Mouse (Mus musculus) E14TG2a.4 (cell line): ENCODE measurements around the gene Alcam.

Experiments
- CTCF ChIP-seq: conservative IDR thresholded peaks from 2 replicates; pipeline ENCODE4 v1.5.1; 2014; ENCODE audit warnings: low read length
- NANOG ChIP-seq: IDR thresholded peaks from 2 replicates; pipeline ENCODE4 v1.6.1; 2014; ENCODE audit warnings: borderline replicate concordance, low read length, mixed read lengths
- POU5F1 ChIP-seq: IDR thresholded peaks from 2 replicates; pipeline ENCODE4 v1.6.1; 2014; ENCODE audit warnings: low read length, borderline replicate concordance

DNA sequence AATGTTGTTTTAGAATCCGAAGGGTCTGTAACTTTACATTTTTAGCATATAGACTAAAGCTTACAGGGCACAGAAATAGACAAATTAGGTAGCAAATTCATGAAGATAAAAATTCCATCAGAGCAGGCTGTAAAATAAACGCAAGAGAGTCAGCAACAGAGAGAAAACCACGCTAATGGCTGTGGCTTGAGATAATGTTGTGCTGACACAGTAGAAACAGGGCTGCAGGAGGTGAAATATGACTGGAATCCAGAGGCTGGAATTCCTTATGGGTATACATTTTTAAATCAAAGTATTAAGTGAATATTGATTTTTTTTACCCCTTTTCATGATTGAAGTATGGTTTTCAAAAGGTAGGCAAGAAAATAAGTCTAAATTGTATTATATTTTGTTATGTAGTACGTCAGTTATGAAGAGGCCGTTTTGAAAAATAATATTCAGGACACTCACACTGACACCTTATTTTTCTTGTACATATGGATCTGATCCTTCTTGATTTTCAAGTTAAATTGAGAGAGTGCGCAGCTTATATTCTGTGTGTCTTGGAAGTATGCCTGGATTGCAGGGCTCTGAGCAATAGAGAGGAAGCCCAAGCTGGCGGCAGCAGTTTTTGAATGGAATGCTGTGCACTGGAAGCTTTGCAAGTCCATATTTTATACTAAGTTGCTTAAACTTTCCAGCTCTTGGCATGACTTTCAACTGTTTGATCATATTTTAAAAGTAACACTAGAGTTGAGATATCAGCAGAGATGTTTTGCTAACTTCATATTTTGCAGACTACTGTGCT, 74.9 kb downstream of the Alcam start:
- no peak for TF ChIP-seq CTCF
- TF ChIP-seq POU5F1: no peak
- TF ChIP-seq NANOG: no peak
